Mouse (Mus musculus) intestine, embryonic 16.5 days (tissue): ENCODE results near the gene Mon2. TPM values are rescaled to one million over a fixed set of nuclear protein-coding genes. Genes with fewer than 3 reads are reported as not detected.

ENCODE experiments used
- ATAC-seq: fragments of 200-750 bp; cut with Nextera tagmentation; 2 replicates; pipeline ENCODE4 v1.8.0; 2017; ENCODE audit warnings: moderate TSS enrichment, moderate library complexity
- H3K27ac ChIP-seq: fragments of 300-500 bp; sonication (generic); 2 replicates; pipeline ENCODE4 v1.5.1; 2014; ENCODE audit warnings: mild to moderate bottlenecking, low read length
- H3K27me3 ChIP-seq: fragments of 300-500 bp; sonication (generic); replicated peaks from 2 replicates; pipeline ENCODE4 v1.6.1; 2014; ENCODE audit warnings: low read length, control low read depth, mixed read lengths; ENCODE audit not compliant: control insufficient read depth, insufficient read depth
- H3K36me3 ChIP-seq: fragments of 300-500 bp; sonication (generic); 2 replicates; pipeline ENCODE4 v1.6.1; 2014; ENCODE audit warnings: low read length, control low read depth; ENCODE audit not compliant: control insufficient read depth, insufficient read depth
- H3K4me1 ChIP-seq: fragments of 300-500 bp; sonication (generic); 2 replicates; pipeline ENCODE4 v1.6.1; 2014; ENCODE audit warnings: low read length, control low read depth, mixed read lengths; ENCODE audit not compliant: control insufficient read depth, insufficient read depth
- H3K4me2 ChIP-seq: fragments of 300-500 bp; sonication (generic); 2 replicates; pipeline ENCODE4 v1.6.1; 2014; ENCODE audit warnings: low read depth, low read length, control low read depth
- H3K4me3 ChIP-seq: fragments of 300-500 bp; sonication (generic); 2 replicates; pipeline ENCODE4 v1.5.1; 2014; ENCODE audit warnings: mild to moderate bottlenecking, low read length
- H3K9ac ChIP-seq: fragments of 300-500 bp; sonication (generic); 2 replicates; pipeline ENCODE4 v1.6.1; 2014; ENCODE audit warnings: low read depth, low read length
- H3K9me3 ChIP-seq: fragments of 300-500 bp; sonication (generic); 2 replicates; pipeline ENCODE4 v1.6.1; 2016; ENCODE audit warnings: low read length, control low read depth; ENCODE audit not compliant: control insufficient read depth
- WGBS: fragments of 180-500 bp; shearing (Covaris S2); extraction: QIAGEN DNeasy Blood & Tissue Kit; methylation state at CpG from one replicate; pipeline ENCODE4 v1.1.7; 2014; 5-methylcytosine and 5-hydroxymethylcytosine counted together
- polyA plus RNA-seq: library from polyadenylated mRNA; unstranded; fragments of >200 nt; fragmentation: Nextera tagmentation; extraction: Ambion mirVana; gene quantifications from 2 replicates; pipeline ENCODE4 v1.2.1, GENCODE M21; 2015

Mon2 gene
- polyA plus RNA-seq, 1 experiment from 2014 or later, result 11.7 TPM

DNA sequence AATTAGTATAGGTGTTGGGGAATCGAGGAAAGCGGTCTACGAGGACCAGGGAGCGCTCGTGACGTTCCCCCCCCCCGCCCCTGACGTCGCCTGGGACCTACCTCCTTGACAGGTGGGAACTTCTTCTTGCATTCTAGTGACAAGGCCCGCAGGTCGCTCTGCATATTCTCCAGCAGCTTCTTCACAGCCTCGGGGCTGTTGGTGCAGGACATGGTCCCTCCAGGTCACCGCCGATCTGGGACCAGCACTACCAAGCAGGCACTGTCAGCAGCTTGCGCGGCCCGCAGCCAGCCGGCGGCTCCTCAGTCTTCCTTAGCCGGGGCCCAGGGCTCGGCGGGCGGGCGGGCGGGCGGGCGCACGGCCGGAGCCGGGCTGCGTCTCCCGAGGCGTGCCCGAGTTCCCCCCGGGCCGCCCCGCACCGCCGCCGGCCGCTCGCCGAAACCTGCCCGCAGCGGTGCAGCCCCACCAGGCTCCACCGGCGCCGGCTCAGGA, 508 bp downstream of the Mon2 start:
- Histone ChIP-seq H3K4me2 (peak overlapping the region; percentile 80), H3K4me3 (peak overlapping the region; percentile 97), H3K27me3 (no peaks in the 10 kb centered on the region), H3K9ac (peak overlapping the region; percentile 93), H3K27ac (peak overlapping the region; percentile 74), H3K36me3 (no peaks in the 10 kb centered on the region), H3K9me3 (no peaks in the 10 kb centered on the region), H3K4me1 (peaks cover 16% of the 10 kb centered on the region)
- WGBS, result 1% methylated on average over 48 of the region's 48 CpGs
- peak; percentile 77 for ATAC-seq

DNA sequence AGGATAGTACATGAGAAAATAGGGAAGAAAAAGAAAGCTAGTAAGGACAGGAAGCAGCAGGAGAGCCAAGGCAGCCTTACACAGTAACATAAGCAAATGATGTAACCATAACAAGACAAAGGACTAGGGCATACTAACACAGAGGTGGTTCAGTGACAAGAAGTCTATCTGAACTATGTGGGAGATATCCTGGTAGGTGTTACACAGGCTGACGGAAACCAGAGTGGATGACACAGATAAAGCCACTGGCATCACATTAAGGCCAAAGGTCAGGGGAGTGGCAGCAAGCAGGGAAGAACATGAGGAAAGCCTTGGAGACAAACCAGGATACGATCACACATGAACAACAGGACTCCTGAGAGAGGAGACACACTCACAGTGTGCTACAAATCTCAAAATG, 4.3 kb downstream of the Mon2 start:
- 59% methylated on average over 2 of the region's 2 CpGs for WGBS
- H3K4me2 ChIP-seq, result no peak overlapping the region
- ATAC-seq, result peak; percentile 42
- H3K36me3 ChIP-seq, result no peaks in the 10 kb centered on the region; the same call in 1 of the 2 replicates
- H3K9ac ChIP-seq, result no peak overlapping the region
- H3K4me3 ChIP-seq, result no peak overlapping the region
- peaks cover 16% of the 10 kb centered on the region for H3K4me1 ChIP-seq
- H3K27me3 ChIP-seq, result no peaks in the 10 kb centered on the region
- 0 out of 2 replicates have a peak overlapping the region, but pooled peaks have one; percentile 35 for H3K27ac ChIP-seq
- no peaks in the 10 kb centered on the region for H3K9me3 ChIP-seq

- 85% methylated on average over 2 of the region's 2 CpGs for WGBS
- Histone ChIP-seq H3K9ac (no peak overlapping the region), H3K27me3 (no peaks in the 10 kb centered on the region), H3K36me3 (no peaks in the 10 kb centered on the region), H3K9me3 (no peaks in the 10 kb centered on the region), H3K4me2 (no peak overlapping the region), H3K4me3 (no peak overlapping the region), H3K27ac (no peak overlapping the region; the same call in 1 of the 2 replicates), H3K4me1 (no peaks in the 10 kb centered on the region)
- no peak for ATAC-seq
Measured at GRCm38 (mm10) chr10:123063021-123063420, 13.3 kb downstream of the Mon2 start.

GRCm38 (mm10) chr10:123060831-123061230, 15.5 kb downstream of the Mon2 start:
- H3K9me3 ChIP-seq, result no peaks in the 10 kb centered on the region
- H3K27ac ChIP-seq, result no peak overlapping the region
- no peak overlapping the region for H3K9ac ChIP-seq
- H3K4me3 ChIP-seq, result no peak overlapping the region
- 85% methylated on average over 6 of the region's 6 CpGs for WGBS
- H3K27me3 ChIP-seq, result no peaks in the 10 kb centered on the region
- ATAC-seq, result no peak
- no peak overlapping the region for H3K4me2 ChIP-seq
- H3K36me3 ChIP-seq, result no peaks in the 10 kb centered on the region
- H3K4me1 ChIP-seq, result no peaks in the 10 kb centered on the region

DNA sequence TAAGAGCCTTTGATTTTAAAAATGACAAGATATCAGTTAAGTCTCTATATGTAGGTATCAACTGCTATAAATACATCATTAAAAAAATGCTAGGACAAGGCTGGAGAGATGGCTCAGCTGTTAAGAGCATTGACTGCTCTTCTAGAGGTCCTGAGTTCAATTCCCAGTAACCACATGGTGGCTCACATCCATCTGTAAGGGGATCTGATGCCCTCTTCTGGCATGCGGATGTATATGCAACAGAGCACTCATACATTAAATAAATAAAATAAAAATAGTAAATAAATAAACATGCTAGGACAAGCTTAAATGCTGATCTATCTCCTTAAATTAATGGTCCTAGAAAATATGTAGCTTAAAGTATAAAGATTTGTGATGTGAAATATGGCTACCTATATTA, 19.2 kb downstream of the Mon2 start:
- no peak overlapping the region for H3K4me3 ChIP-seq
- no peak overlapping the region for H3K4me2 ChIP-seq
- no peaks in the 10 kb centered on the region for H3K9me3 ChIP-seq
- no peak for ATAC-seq
- H3K36me3 ChIP-seq, result no peaks in the 10 kb centered on the region
- H3K9ac ChIP-seq, result no peak overlapping the region
- no peak overlapping the region for H3K27ac ChIP-seq
- H3K4me1 ChIP-seq, result no peaks in the 10 kb centered on the region
- H3K27me3 ChIP-seq, result no peaks in the 10 kb centered on the region
- 92% methylated on average over 1 of the region's 1 CpGs for WGBS

DNA sequence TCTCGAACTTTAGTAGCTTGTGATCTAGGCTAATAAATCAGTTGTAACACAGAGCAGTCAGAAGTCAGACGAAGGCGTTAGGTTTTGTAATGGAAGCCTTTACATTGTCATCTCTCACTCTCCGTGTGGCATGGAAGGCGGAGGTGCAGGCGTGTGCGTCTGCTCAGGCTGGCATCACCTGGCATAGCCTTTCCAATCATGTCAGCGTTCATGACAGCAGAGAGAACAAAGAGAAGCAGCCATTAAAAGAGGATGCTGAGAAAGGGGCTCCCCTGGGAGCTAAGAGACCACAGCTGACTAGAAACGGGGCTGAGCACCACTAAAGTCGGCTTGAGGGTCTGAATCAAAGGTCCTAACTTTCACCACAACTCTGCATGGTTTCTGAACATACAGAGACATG, 19.8 kb downstream of the Mon2 start:
- Histone ChIP-seq H3K9ac (no peak overlapping the region), H3K27me3 (no peaks in the 10 kb centered on the region), H3K4me1 (no peaks in the 10 kb centered on the region), H3K4me2 (no peak overlapping the region), H3K27ac (no peak overlapping the region), H3K36me3 (no peaks in the 10 kb centered on the region), H3K9me3 (no peaks in the 10 kb centered on the region), H3K4me3 (no peak overlapping the region)
- ATAC-seq, result no peak
- 89% methylated on average over 10 of the region's 10 CpGs for WGBS

- Histone ChIP-seq H3K4me2 (no peak overlapping the region), H3K4me1 (no peaks in the 10 kb centered on the region), H3K36me3 (no peaks in the 10 kb centered on the region; the same call in 1 of the 2 replicates), H3K27me3 (no peaks in the 10 kb centered on the region), H3K9me3 (no peaks in the 10 kb centered on the region), H3K9ac (no peak overlapping the region), H3K4me3 (no peak overlapping the region), H3K27ac (no peak overlapping the region)
- ATAC-seq, result no peak
- WGBS, result 84% methylated on average over 9 of the region's 9 CpGs
Measured at GRCm38 (mm10) chr10:123055205-123056000, 20.9 kb downstream of the Mon2 start.

DNA sequence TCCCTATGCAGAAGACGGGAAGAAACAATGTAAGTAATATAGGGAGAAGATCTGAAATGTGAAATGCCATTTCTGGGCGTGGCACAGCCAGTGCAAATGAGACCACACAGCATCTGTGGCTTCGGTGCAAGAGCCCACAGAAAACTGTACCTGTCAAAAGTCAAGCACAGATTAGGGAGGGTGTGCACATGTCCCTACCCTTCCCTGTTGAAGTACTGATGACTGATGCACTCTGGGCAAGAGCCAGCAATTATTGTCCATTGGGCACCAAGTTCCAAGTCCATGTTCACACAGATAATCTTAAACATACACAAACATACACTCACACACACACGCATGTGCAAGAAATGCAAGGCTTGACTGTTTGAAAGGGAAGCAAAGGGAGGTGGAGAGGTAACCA, 22.7 kb downstream of the Mon2 start:
- WGBS, result 74% methylated on average over 4 of the region's 4 CpGs
- ATAC-seq, result no peak
- Histone ChIP-seq H3K4me1 (no peaks in the 10 kb centered on the region), H3K4me3 (no peak overlapping the region), H3K4me2 (no peak overlapping the region), H3K27ac (no peak overlapping the region), H3K9ac (no peak overlapping the region), H3K9me3 (no peaks in the 10 kb centered on the region), H3K36me3 (peaks cover 3% of the 10 kb centered on the region; the same call in 1 of the 2 replicates), H3K27me3 (no peaks in the 10 kb centered on the region)

DNA sequence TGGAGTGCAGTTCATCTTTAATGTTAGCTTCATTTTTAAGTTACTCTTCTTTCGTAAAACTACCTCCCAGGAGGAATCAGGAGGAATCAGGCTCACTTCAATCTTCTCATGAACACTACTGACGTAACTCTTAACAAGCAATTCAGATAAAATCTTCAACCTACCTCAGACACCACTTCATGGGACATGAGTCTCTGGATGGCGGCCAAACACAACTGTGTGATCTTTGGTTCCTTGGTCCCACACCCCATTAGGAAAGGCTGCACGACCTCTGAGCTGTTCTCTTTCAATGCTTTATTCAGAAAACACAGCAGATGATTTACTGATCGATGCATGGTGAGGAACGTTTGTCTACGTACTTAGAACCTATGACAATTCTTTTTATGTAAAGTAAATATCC, 24.3 kb downstream of the Mon2 start:
- Histone ChIP-seq H3K4me3 (no peak overlapping the region), H3K4me1 (no peaks in the 10 kb centered on the region), H3K9me3 (no peaks in the 10 kb centered on the region), H3K27ac (no peak overlapping the region), H3K27me3 (no peaks in the 10 kb centered on the region), H3K36me3 (peaks cover 3% of the 10 kb centered on the region; the same call in 1 of the 2 replicates), H3K4me2 (no peak overlapping the region), H3K9ac (no peak overlapping the region)
- ATAC-seq, result no peak
- WGBS, result 76% methylated on average over 7 of the region's 7 CpGs
